Mouse (Mus musculus): Measurements from ENCODE around the gene Tdgf1.

Tdgf1 gene

DNA sequence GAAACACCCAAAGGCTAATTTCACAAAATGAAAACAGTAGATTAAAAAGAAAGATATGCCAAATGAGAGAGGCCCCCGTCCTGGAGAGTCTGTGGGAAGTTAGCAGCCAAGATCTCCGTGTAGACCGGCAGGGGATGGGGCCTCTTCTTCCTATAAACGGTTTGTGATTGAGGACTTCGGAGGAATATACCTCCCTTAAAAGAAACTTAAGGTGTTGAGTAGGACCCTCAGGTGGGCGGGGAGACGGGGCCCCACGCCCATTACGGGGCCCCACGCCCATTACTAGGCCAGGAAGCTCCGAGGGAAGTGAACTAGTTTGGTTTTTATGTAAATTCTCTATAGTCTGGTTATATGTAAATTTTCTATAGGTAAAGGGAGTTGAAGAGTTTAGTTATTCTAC lies at the start of gene Tdgf1:
Tdgf1 (minus strand) TSS at position 233 of the 400 bp plus-strand sequence.
- DNase-seq (ENCODE audit: low spot score in 2 of 2) = no peak

GRCm38 (mm10) chr9:110994716-110995172 lies 48.8 kb upstream of the Tdgf1 start:
- peak; percentile 77 to 83 for DNase-seq (ENCODE audit: low spot score in 2 of 2)

- DNase-seq (ENCODE audit: low spot score in 2 of 2) = no peak
Observed at GRCm38 (mm10) chr9:110993281-110993709, 47.3 kb upstream of the Tdgf1 start.

GRCm38 (mm10) chr9:110990204-110990603 lies 44.2 kb upstream of the Tdgf1 start, which contains the start of gene Rtp3:
Gene Rtp3, minus strand, starts transcription at chr9:110990583.
- DNase-seq (ENCODE audit: low spot score in 2 of 2) = peak; percentile 68 to 78

DNA sequence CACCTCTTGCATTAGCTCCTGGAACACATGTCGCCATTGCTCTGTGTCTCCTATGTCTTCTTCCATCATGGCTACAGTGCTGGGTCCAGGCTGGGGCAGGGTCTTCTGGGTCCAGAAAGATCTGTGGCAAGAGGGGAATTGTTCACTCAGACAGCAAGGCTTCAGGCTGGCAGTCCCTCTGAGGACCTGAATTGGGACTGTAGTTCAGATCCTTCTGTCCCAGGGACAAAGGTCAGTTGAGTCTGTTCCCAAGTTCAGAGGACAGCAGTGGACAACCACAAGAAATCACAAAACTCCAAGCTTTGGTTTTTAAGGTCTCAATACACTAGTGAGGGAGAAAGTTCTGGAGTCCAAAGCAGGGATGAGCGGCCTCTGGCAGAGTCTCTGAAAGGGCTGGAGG lies 43.6 kb upstream of the Tdgf1 start:
- DNase-seq (ENCODE audit: low spot score in 2 of 2) = no peak

GRCm38 (mm10) chr9:110989141-110989540 lies 43.2 kb upstream of the Tdgf1 start:
- DNase-seq (ENCODE audit: low spot score in 2 of 2) = no peak

- no peak for DNase-seq (ENCODE audit: low spot score in 2 of 2)
Observed at GRCm38 (mm10) chr9:110988078-110988477, 42.1 kb upstream of the Tdgf1 start.

DNA sequence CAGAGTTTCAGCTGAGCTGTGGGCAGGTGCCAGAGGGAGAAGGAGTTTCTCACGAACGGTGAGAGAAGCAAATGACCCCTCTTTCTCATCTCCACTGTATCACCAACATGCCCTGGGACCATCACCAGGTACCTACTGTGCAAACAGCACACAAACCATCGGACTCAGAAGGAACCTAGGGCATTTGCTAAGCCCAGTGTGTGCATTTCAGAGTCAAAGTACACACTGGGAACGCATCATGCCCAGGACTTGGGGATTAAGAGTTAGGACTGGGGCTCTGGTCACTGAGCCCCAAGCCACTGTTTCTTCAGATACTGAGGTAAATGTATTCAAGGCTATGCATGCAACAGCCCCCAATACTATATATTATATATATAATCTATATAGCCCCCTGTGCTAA lies 41.4 kb upstream of the Tdgf1 start:
- DNase-seq (ENCODE audit: low spot score in 2 of 2) = no peak

GRCm38 (mm10) chr9:110985951-110986350 lies 40.0 kb upstream of the Tdgf1 start:
- no peak for DNase-seq (ENCODE audit: low spot score in 2 of 2)

GRCm38 (mm10) chr9:110985541-110985940 lies 39.6 kb upstream of the Tdgf1 start:
- DNase-seq (ENCODE audit: low spot score in 2 of 2) = no peak

DNA sequence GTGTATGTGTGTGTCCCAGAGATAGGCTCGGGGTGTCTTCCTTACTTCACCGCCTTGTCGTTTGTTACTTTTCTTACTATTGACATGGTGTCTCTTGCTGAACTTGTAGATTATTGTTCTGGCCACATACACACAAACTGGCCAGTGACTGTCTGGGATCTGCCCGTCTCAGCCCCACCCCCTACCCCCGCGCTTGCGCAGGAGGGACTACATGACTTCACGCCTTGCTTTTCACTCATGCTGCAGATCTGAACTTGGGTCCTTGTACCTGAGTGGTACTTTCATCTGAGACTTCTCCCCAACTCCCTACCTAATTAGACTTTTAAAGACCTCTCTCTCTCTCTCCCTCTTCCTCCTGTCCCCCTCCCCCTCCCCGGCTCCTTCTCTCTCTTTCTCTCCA lies 38.1 kb upstream of the Tdgf1 start:
- no peak for DNase-seq (ENCODE audit: low spot score in 2 of 2)

- no peak for DNase-seq (ENCODE audit: low spot score in 2 of 2)
Observed at GRCm38 (mm10) chr9:110982351-110982750, 36.4 kb upstream of the Tdgf1 start.

GRCm38 (mm10) chr9:110979411-110979810 lies 33.5 kb upstream of the Tdgf1 start:
- DNase-seq (ENCODE audit: low spot score in 2 of 2) = no peak

DNA sequence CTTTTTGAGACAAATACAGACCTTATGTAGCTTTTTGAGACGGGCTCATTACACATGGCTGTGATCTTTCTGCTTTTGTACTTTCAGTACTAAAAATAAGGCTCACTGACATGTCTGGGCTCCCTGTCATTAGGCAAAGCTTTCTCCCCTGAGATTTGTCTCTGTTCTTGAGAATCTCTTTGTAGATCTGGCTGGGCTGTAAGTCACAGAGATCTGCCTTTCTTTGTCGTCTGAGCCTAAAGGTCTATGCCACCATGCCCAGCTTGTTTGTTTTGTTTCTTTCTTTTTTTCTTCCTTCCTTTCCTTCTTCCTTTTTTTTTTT lies 19.9 kb upstream of the Tdgf1 start:
- no peak for DNase-seq (ENCODE audit: low spot score in 2 of 2)

DNA sequence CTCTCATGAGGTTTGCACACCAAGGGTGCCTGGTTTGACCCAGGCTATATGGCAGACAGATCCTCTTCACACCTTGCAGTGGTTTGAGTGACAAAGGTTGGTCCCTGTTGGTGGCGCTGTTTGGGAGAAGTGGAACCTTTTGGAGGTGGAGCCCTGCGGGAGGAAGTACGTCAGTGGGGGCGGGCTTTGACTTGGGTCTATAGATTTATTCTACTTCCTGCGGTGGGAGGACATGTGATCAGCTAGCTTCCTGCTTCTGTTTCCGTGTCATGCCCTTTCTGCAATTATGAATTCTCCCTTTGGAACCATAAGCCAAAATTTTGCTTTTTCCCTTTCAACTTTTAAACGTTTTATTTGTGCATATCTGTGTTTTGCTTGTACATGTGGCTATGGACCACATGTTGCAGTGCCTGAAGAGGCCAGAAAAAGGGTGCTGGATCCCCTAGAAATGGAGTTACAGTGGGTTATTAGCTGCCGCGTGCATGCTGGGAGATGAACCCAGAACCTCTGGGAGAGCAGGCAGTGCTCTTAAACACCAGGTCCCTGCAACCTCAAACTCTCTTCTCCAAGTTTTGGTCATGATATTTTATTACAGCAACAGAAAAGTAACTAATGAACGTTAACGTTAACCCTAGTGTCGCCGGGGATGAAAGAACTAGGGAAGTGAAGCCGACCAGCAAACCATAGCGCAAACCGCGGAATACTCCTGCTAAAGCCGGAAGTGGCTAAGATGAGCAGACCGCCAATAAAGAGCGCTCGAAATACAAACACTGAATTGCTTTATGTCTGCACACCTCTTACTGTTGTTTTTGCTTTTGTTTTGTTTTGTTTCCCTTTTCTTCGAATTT lies 19.3 kb upstream of the Tdgf1 start:
- DNase-seq (ENCODE audit: low spot score in 2 of 2) = no peak

DNA sequence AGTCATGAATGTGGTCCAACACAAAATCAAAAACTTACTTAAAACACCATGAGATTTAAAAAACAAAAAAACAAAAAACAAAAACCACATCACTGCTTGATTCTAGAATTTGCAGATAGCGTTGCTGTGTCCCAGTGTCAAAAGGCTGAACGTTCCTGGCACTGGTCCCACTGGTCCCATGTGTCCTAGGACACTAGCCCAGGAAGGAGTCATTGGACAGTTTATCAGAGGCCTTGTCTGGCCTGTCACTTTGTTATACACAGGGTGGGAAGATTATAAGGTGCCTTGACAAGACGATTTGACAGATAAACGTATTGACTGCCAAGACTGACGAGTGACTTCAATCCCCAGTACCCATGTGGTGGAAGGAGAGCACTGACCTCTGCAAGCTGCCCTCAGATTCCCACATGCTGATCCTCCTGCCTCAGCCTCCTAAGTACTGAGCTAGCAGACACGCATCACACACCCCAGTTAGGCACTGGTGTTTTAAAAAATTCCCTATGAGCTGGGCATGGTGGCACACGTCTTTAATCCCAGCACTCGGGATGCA lies 17.7 kb upstream of the Tdgf1 start:
- peak; percentile 49 to 75 for DNase-seq (ENCODE audit: low spot score in 2 of 2)

DNA sequence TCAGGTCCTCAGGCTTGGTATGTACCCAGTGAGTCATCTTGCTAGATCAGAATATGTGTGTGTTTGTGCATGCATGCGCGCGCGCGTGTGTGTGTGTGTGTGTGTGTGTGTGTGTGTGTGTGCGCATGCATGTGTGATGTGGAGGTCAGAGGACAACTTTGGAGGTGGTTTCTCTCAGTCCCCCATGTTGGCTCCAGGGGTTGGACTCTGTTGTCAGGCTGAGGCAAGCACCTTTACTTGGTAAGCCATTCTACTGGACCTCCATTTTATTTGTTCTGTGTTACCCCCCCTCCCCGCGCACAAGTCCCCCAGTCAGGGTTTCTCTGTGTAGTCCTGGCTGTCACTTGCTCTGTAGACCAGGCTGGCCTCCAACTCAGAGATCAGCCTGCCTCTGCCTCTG lies 15.4 kb upstream of the Tdgf1 start:
- DNase-seq (ENCODE audit: low spot score in 2 of 2) = no peak

GRCm38 (mm10) chr9:110960230-110961149 lies 14.5 kb upstream of the Tdgf1 start:
- DNase-seq (ENCODE audit: low spot score in 2 of 2) = no peak

DNA sequence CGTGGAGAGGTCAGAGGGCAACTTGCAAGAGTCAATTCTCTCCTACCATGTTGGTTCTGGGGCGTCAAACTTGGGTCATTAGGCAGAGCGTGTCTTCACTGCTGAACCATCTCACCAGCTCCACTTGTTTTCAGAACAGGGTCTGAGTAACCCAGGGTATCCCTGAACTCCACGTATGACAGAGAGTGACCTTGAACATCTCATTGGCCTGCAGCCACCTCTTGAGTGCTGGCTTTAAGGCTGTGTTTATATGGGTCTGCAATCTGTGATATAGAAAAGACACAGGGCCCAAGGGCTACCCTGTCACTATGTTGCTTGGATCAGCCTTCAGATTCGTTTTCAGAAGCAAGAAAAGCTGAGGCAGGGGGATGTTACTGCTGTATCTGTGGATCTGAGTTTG lies 13.7 kb upstream of the Tdgf1 start:
- DNase-seq (ENCODE audit: low spot score in 2 of 2) = no peak

DNA sequence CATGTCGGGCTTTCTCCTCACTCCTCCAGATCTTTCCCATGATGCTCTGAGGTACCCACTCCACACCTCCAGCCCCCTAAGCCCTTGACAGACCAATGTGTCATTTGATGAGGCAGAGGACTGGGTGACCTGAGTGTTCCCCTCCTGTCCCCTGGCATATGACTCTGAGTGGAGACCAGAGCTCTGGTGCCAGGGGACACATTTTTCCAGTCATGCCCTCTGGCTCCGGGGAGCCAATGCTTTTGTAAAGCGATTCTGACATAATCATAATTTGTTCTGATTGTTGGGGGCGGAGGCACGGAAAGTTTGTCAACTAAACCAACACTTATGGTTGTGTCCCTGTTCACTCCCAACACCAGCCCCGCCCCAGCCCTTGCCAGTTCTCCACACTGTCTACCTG lies 10.0 kb upstream of the Tdgf1 start:
- DNase-seq (ENCODE audit: low spot score in 2 of 2) = peak; percentile 74 to 76

GRCm38 (mm10) chr9:110954681-110955445 lies 8.9 kb upstream of the Tdgf1 start:
- DNase-seq (ENCODE audit: low spot score in 2 of 2) = no peak
